Mouse (Mus musculus): ENCODE measurements at regions not wholly inside any gene's neighbourhood (a gene's known extent, or its start where the extent isn't known, plus 50 kb on each side); places are given as distances from the start of the nearest gene placed in this dataset.
"Not testable (repeated sequence)": the region's sequence is repeated elsewhere in the genome, so short reads cannot be mapped to it uniquely, and the experiment has no call there.

- not testable (repeated sequence) for TF ChIP-seq POLR2A (IDR thresholded peaks at IDR 0.05; ENCODE audit: borderline replicate concordance, extremely low read depth, low read depth, low read length); CTCF (IDR thresholded peaks at IDR 0.05; ENCODE audit: insufficient read depth, low read length)
Observed at GRCm38 (mm10) chr19:19750069-19750599, 639.1 kb upstream of the Rorb start.

Data from lung, adult 2 months (tissue).